Mouse (Mus musculus) liver, adult 2 months (tissue): ENCODE measurements around the gene Cenpp. TPM values are rescaled to one million over a fixed set of nuclear protein-coding genes. Genes with fewer than 3 reads are reported as not detected.

Source experiments
- DNase-seq: peaks from one replicate; pipeline ENCODE4 v3.0.0-alpha.2; 2011; ENCODE audit warnings: low read depth, low spot score; ENCODE audit errors: extremely low read depth
- H3K27ac ChIP-seq: fragments of 200-500 bp; replicated peaks from 2 replicates; pipeline ENCODE4 v1.5.1; 2012; ENCODE audit warnings: low read depth, mild to moderate bottlenecking, control low read depth, inconsistent platforms, low read length; ENCODE audit not compliant: insufficient read depth
- H3K27me3 ChIP-seq: fragments of 200-500 bp; 2 replicates; pipeline ENCODE4 v1.6.1; 2012; ENCODE audit warnings: mild to moderate bottlenecking, moderate library complexity, low read length, inconsistent platforms; ENCODE audit not compliant: control insufficient read depth, insufficient read depth
- H3K36me3 ChIP-seq: fragments of 200-500 bp; 2 replicates; pipeline ENCODE4 v1.6.1; 2012; ENCODE audit warnings: low read length, inconsistent platforms; ENCODE audit not compliant: control insufficient read depth, insufficient read depth
- H3K4me1 ChIP-seq: fragments of 200-500 bp; 2 replicates; pipeline ENCODE4 v1.6.1; 2011; ENCODE audit warnings: low read length; ENCODE audit not compliant: control insufficient read depth, insufficient read depth
- H3K4me3 ChIP-seq: fragments of 200-500 bp; 2 replicates; pipeline ENCODE4 v1.5.1; 2011; ENCODE audit warnings: low read depth, mild to moderate bottlenecking, control low read depth, low read length, moderate library complexity; ENCODE audit not compliant: insufficient read depth
- H3K79me2 ChIP-seq: fragments of 200-500 bp; 2 replicates; pipeline ENCODE4 v1.6.1; 2012; ENCODE audit warnings: inconsistent platforms, mild to moderate bottlenecking, low read length, moderate library complexity; ENCODE audit not compliant: control insufficient read depth, insufficient read depth
- H3K9ac ChIP-seq: fragments of 200-500 bp; 2 replicates; pipeline ENCODE4 v1.6.1; 2012; ENCODE audit warnings: low read depth, mild to moderate bottlenecking, control low read depth, inconsistent platforms, low read length
- CTCF ChIP-seq: fragments of 200-500 bp; IDR thresholded peaks from 2 replicates; pipeline ENCODE4 v1.5.1; 2011; ENCODE audit warnings: low read depth, low read length, control low read depth
- POLR2A ChIP-seq: fragments of 200-500 bp; IDR thresholded peaks from 2 replicates; pipeline ENCODE4 v1.6.1; 2011; ENCODE audit warnings: low read length, control low read depth; ENCODE audit not compliant: insufficient read depth; ENCODE audit errors: extremely low read depth
- WGBS: fragments of 180-500 bp; shearing (Covaris S2); methylation state at CpG from one replicate; pipeline ENCODE4 v1.1.7; 2018; 5-methylcytosine and 5-hydroxymethylcytosine counted together
- polyA plus RNA-seq: library from polyadenylated mRNA; depleted of rRNA; stranded (reverse); fragments of >200 nt; gene quantifications from 2 replicates; pipeline ENCODE4 v1.2.3, GENCODE M21; 2012
- total RNA-seq: library from RNA; depleted of rRNA; stranded (reverse); fragments of >200 nt; gene quantifications from 2 replicates; pipeline ENCODE4 v1.2.3, GENCODE M21; 2014

Gene Cenpp
- total and polyA plus RNA-seq, 2 experiments: 0.12 to 0.55 TPM

DNA sequence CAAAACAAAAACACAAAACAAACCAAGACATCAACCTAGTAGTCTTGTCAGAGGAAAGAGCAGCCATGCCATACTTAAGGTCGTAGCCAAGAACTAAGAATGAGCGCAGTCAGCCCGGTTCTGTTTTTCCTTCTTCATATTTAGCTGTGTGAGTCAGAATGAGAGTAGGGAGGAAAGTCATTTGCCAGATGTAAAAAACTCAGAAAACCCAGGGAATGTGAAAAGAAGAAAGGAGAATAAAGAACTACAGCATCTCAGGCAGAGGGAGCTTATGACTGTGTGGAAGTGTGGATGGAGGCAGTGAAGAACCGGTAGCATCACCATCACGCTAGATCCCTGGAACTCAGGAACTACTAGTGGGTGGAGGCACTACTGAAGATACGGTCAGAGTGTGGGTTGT is 66.5 kb downstream of the Cenpp start:
- whole genome bisulfite sequencing: 91% methylated on average over 6 of the region's 6 CpGs
- Histone ChIP-seq H3K36me3 (no peaks in the 10 kb centered on the region), H3K9ac (no peak overlapping the region), H3K27me3 (no peaks in the 10 kb centered on the region), H3K4me1 (peaks cover 4% of the 10 kb centered on the region; the same call in 1 of the 2 replicates), H3K79me2 (no peaks in the 10 kb centered on the region), H3K27ac (no peak overlapping the region), H3K4me3 (no peak overlapping the region)
- no peak for DNase-seq
- TF ChIP-seq POLR2A (no peak), CTCF (no peak)

- no peaks in the 10 kb centered on the region for H3K79me2 ChIP-seq
- DNase-seq: peak; percentile 38
- H3K4me1 ChIP-seq: peaks cover 4% of the 10 kb centered on the region; the same call in 1 of the 2 replicates
- no peaks in the 10 kb centered on the region for H3K36me3 ChIP-seq
- WGBS: 75% methylated on average over 8 of the region's 8 CpGs
- H3K27me3 ChIP-seq: no peaks in the 10 kb centered on the region
- H3K27ac ChIP-seq: no peak overlapping the region
- TF ChIP-seq POLR2A: no peak
- no peak for TF ChIP-seq CTCF
- no peak overlapping the region for H3K4me3 ChIP-seq
- H3K9ac ChIP-seq: no peak overlapping the region
Measured at GRCm38 (mm10) chr13:49584307-49585005, 68.1 kb downstream of the Cenpp start.

DNA sequence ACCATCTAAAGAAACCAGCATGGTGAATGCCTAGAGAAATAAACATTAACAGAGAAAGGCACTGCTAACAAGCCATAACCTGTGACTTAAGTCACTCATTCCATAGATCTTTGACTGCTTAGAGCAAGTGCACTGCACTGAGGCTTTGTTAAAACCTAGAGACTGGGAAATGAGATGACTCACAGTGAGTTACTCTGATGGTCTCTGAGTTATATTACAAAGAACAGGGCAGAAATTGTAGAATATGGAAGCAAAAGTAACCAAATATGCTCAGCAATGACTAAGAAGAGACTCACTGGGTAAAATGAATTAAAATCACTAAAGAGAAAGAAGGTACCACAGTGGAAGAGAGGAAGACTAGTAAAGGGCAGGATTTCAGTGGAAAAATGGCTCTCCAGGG is 68.7 kb downstream of the Cenpp start:
- no peak overlapping the region for H3K9ac ChIP-seq
- H3K4me1 ChIP-seq: peaks cover 4% of the 10 kb centered on the region; the same call in 1 of the 2 replicates
- H3K79me2 ChIP-seq: no peaks in the 10 kb centered on the region
- H3K27me3 ChIP-seq: no peaks in the 10 kb centered on the region
- no peak overlapping the region for H3K27ac ChIP-seq
- no peak overlapping the region for H3K4me3 ChIP-seq
- DNase-seq: no peak
- H3K36me3 ChIP-seq: no peaks in the 10 kb centered on the region
- TF ChIP-seq CTCF (no peak), POLR2A (no peak)

GRCm38 (mm10) chr13:49581541-49582530 is 70.7 kb downstream of the Cenpp start, which contains the start of gene Omd:
Omd (plus strand) TSS chr13:49582462.
- peak; percentile 90 for DNase-seq
- Histone ChIP-seq H3K27me3 (no peaks in the 10 kb centered on the region), H3K36me3 (no peaks in the 10 kb centered on the region), H3K4me3 (peak within 1 kb of the TSS; percentile 35; the same call in 1 of the 2 replicates), H3K27ac (0 out of 2 replicates have a peak within 1 kb of the TSS, but pooled peaks have one; percentile 24), H3K4me1 (peaks cover 4% of the 10 kb centered on the region; the same call in 1 of the 2 replicates), H3K9ac (no peak within 1 kb of the TSS), H3K79me2 (no peaks in the 10 kb centered on the region)
- TF ChIP-seq POLR2A (no peak), CTCF (no peak)
- WGBS: 61% methylated on average over 8 of the region's 8 CpGs

DNA sequence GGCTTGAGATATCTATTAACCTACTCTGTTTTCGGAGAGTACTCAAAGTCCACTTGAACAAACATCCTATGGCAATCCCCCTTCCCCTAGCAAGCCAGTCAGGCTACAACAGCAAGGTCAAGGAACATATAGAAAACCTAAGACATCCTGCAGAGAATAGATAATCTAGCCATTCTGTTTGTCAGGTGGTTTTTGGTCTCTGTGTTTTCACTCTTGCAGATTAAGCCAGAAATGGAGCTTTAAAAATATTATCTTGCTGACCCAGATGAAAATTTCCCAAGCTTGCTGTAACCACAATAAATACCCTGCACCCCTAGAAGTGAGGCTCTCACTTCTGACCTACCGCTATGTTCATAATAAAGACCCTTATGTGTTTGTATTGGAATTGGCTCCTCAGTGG is 81.2 kb downstream of the Cenpp start:
- DNase-seq: no peak
- WGBS: 89% methylated on average over 2 of the region's 2 CpGs
- TF ChIP-seq CTCF (no peak), POLR2A (no peak)

More for the DNA sequence above, 81.2 kb downstream of the Cenpp start:
- Histone ChIP-seq H3K4me3 (no peak overlapping the region), H3K4me1 (no peaks in the 10 kb centered on the region), H3K9ac (no peak overlapping the region), H3K79me2 (no peaks in the 10 kb centered on the region), H3K27ac (no peak overlapping the region), H3K36me3 (no peaks in the 10 kb centered on the region), H3K27me3 (no peaks in the 10 kb centered on the region)
